Mouse (Mus musculus): ENCODE measurements around the gene Crtc2.
"Not testable (repeated sequence)": the region's sequence is repeated elsewhere in the genome, so short reads cannot be mapped to it uniquely, and the experiment has no call there.

DNA sequence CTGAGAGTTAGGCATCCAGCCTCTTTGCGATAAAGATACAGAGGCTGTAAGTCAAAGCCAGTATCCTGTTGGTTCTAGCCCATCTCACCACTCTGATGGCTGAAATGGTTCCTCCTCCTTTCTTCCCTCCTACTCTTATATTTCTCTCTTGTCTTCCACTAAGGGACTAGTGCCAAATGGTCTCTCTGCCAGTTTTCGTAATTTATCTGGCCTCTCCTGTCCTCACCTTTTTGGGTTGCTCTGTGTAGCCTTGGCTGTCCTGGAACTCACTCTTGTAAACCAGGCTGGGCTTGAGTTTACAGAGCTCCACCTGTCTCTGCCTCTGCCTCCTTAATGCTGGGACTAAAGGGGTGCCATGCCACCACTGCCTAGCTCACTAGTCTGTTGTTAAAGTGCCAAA, 1.3 kb upstream of the Crtc2 start:
- not testable (repeated sequence) for TF ChIP-seq CTCF (IDR thresholded peaks at IDR 0.05; ENCODE audit: low read depth, low read length); POLR2A (IDR thresholded peaks at IDR 0.05; ENCODE audit: borderline replicate concordance, low read depth, low read length)

Data from bone marrow macrophage, adult 2 months (primary cell).